Mouse (Mus musculus) CH12.LX (cell line): Measurements from ENCODE around the gene Nop2. TPM values are rescaled to one million over a fixed set of nuclear protein-coding genes. Genes with fewer than 3 reads are reported as not detected.

Experiments used
- DNase-seq: peaks from one replicate; pipeline ENCODE4 v3.0.0-alpha.2; 2013; ENCODE audit errors: extremely low read depth
- H3K27ac ChIP-seq: 2 replicates; pipeline ENCODE4 v1.5.1; 2012; ENCODE audit warnings: low read depth, mild to moderate bottlenecking, control low read depth, moderate library complexity; ENCODE audit not compliant: insufficient read depth
- H3K27me3 ChIP-seq: replicated peaks from 2 replicates; pipeline ENCODE3; 2012; ENCODE audit warnings: inconsistent platforms
- H3K36me3 ChIP-seq, 2 experiments: replicated peaks in 1 of 2; 2 replicates each; pipeline versions ENCODE3 to v1.6.1; 2012; ENCODE audit warnings: inconsistent platforms in 1 of 2, low read length in 1 of 2, mild to moderate bottlenecking in 1 of 2, mixed read lengths in 1 of 2, moderate library complexity in 1 of 2; ENCODE audit not compliant: control insufficient read depth in 1 of 2, insufficient read depth in 1 of 2
- H3K4me1 ChIP-seq, 2 experiments: 2 replicates each; pipeline ENCODE4 v1.6.1; 2012; ENCODE audit warnings: inconsistent platforms in 1 of 2, moderate library complexity in 1 of 2; ENCODE audit not compliant: insufficient read depth in 2 of 2, control insufficient read depth in 1 of 2
- H3K4me2 ChIP-seq: 2 replicates; pipeline ENCODE4 v1.6.1; 2012; ENCODE audit warnings: low read depth, mild to moderate bottlenecking, control low read depth; ENCODE audit not compliant: poor library complexity, insufficient read depth, severe bottlenecking
- H3K4me3 ChIP-seq, 3 experiments: fragments of 150-350 bp in 1 of 3; sonication (generic) in 1 of 3; replicated peaks in 1 of 3; 2 replicates each; pipeline versions ENCODE3 to v1.5.1; 2011 to 2012; ENCODE audit warnings: low read depth in 2 of 3, low read length in 2 of 3, mild to moderate bottlenecking in 2 of 3, moderate library complexity in 2 of 3, control low read depth in 1 of 3, improper control_type of control experiment in 1 of 3, inconsistent platforms in 1 of 3, mixed read lengths in 1 of 3; ENCODE audit not compliant: poor library complexity in 1 of 3
- H3K79me2 ChIP-seq: replicated peaks from 2 replicates; pipeline ENCODE4 v1.6.1; 2012; ENCODE audit warnings: mild to moderate bottlenecking, moderate library complexity; ENCODE audit not compliant: control insufficient read depth, poor library complexity, insufficient read depth, severe bottlenecking; ENCODE audit errors: extremely low read depth
- H3K9ac ChIP-seq: 2 replicates; pipeline ENCODE4 v1.6.1; 2012; ENCODE audit warnings: low read depth, mild to moderate bottlenecking, control low read depth, moderate library complexity; ENCODE audit not compliant: insufficient read depth
- H3K9me3 ChIP-seq: replicated peaks from 2 replicates; pipeline ENCODE3; 2012; ENCODE audit warnings: low read length, inconsistent platforms, mixed read lengths
- CHD1 ChIP-seq: IDR thresholded peaks from 2 replicates; pipeline ENCODE4 v1.6.1; 2012; ENCODE audit warnings: low read depth, low read length, improper control_type of control experiment, inconsistent platforms
- CHD2 ChIP-seq: IDR thresholded peaks from 2 replicates; pipeline ENCODE4 v1.6.1; 2011; ENCODE audit warnings: low read length, improper control_type of control experiment
- CTCF ChIP-seq, 2 experiments: IDR thresholded peaks in 1 of 2; conservative IDR thresholded peaks in 1 of 2; 2 replicates each; pipeline ENCODE4 v1.5.1; 2011 to 2012; ENCODE audit warnings: low read depth in 2 of 2, low read length in 2 of 2, improper control_type of control experiment in 1 of 2, inconsistent platforms in 1 of 2, mild to moderate bottlenecking in 1 of 2, moderate library complexity in 1 of 2
- E2F4 ChIP-seq: IDR thresholded peaks from 2 replicates; pipeline ENCODE4 v1.6.1; 2011; ENCODE audit warnings: low read depth, low read length, improper control_type of control experiment; ENCODE audit not compliant: insufficient replicate concordance
- ETS1 ChIP-seq: conservative IDR thresholded peaks from 2 replicates; pipeline ENCODE4 v1.6.1; 2012; ENCODE audit warnings: low read depth, mild to moderate bottlenecking, inconsistent platforms, low read length, improper control_type of control experiment, moderate library complexity
- HCFC1 ChIP-seq: IDR thresholded peaks from 2 replicates; pipeline ENCODE4 v1.6.1; 2012; ENCODE audit warnings: low read depth, mild to moderate bottlenecking, inconsistent platforms, low read length, improper control_type of control experiment
- IRF4 ChIP-seq: IDR thresholded peaks from 2 replicates; pipeline ENCODE4 v1.6.1; 2014; ENCODE audit warnings: low read depth, mild to moderate bottlenecking, inconsistent platforms, low read length, improper control_type of control experiment
- KAT2A ChIP-seq: IDR thresholded peaks from 2 replicates; pipeline ENCODE4 v1.6.1; 2012; ENCODE audit warnings: low read length, improper control_type of control experiment, inconsistent platforms; ENCODE audit not compliant: insufficient replicate concordance
- MAFK ChIP-seq: IDR thresholded peaks from 2 replicates; pipeline ENCODE4 v1.6.1; 2011; ENCODE audit warnings: low read length, improper control_type of control experiment; ENCODE audit not compliant: insufficient replicate concordance
- MAX ChIP-seq: IDR thresholded peaks from 2 replicates; pipeline ENCODE4 v1.6.1; 2011; ENCODE audit warnings: low read length, improper control_type of control experiment
- MAZ ChIP-seq: IDR thresholded peaks from 2 replicates; pipeline ENCODE4 v1.6.1; 2012; ENCODE audit warnings: low read depth, mild to moderate bottlenecking, inconsistent platforms, low read length, improper control_type of control experiment, moderate library complexity
- MXI1 ChIP-seq: IDR thresholded peaks from 2 replicates; pipeline ENCODE4 v1.6.1; 2011; ENCODE audit warnings: mild to moderate bottlenecking, low read depth, low read length, improper control_type of control experiment
- MYC ChIP-seq: IDR thresholded peaks from 2 replicates; pipeline ENCODE4 v1.6.1; 2011; ENCODE audit warnings: low read depth, mild to moderate bottlenecking, improper control_type of control experiment, low read length
- NELFE ChIP-seq: IDR thresholded peaks from 2 replicates; pipeline ENCODE4 v1.6.1; 2011; ENCODE audit warnings: low read depth, low read length, improper control_type of control experiment
- NRF1 ChIP-seq: IDR thresholded peaks from 2 replicates; pipeline ENCODE4 v1.6.1; 2014; ENCODE audit warnings: low read depth, mild to moderate bottlenecking, inconsistent platforms, low read length, improper control_type of control experiment, moderate library complexity
- POLR2A ChIP-seq: IDR thresholded peaks from 2 replicates; pipeline ENCODE4 v1.6.1; 2011; ENCODE audit warnings: low read depth, mild to moderate bottlenecking, improper control_type of control experiment, low read length
- POLR2AphosphoS2 ChIP-seq: IDR thresholded peaks from 2 replicates; pipeline ENCODE4 v1.6.1; 2011; ENCODE audit warnings: low read depth, low read length, improper control_type of control experiment
- RAD21 ChIP-seq: IDR thresholded peaks from 2 replicates; pipeline ENCODE4 v1.6.1; 2011; ENCODE audit warnings: low read depth, mild to moderate bottlenecking, low read length, improper control_type of control experiment, moderate library complexity
- SIN3A ChIP-seq: IDR thresholded peaks from 2 replicates; pipeline ENCODE4 v1.6.1; 2012; ENCODE audit warnings: low read length, improper control_type of control experiment, inconsistent platforms
- SMC3 ChIP-seq: IDR thresholded peaks from 2 replicates; pipeline ENCODE4 v1.6.1; 2011; ENCODE audit warnings: low read depth, low read length, improper control_type of control experiment
- TBP ChIP-seq: conservative IDR thresholded peaks from 2 replicates; pipeline ENCODE4 v1.6.1; 2011; ENCODE audit warnings: low read depth, low read length, improper control_type of control experiment
- TCF12 ChIP-seq: IDR thresholded peaks from 2 replicates; pipeline ENCODE4 v1.6.1; 2014; ENCODE audit warnings: low read depth, mild to moderate bottlenecking, inconsistent platforms, low read length, improper control_type of control experiment
- USF1 ChIP-seq: IDR thresholded peaks from 2 replicates; pipeline ENCODE4 v1.6.1; 2014; ENCODE audit warnings: low read depth, mild to moderate bottlenecking, inconsistent platforms, low read length, improper control_type of control experiment
- ZC3H11A ChIP-seq: IDR thresholded peaks from 2 replicates; pipeline ENCODE4 v1.6.1; 2012; ENCODE audit warnings: low read depth, mild to moderate bottlenecking, inconsistent platforms, low read length, improper control_type of control experiment
- ZKSCAN1 ChIP-seq: IDR thresholded peaks from 2 replicates; pipeline ENCODE4 v1.6.1; 2012; ENCODE audit warnings: low read depth, inconsistent platforms, low read length, improper control_type of control experiment, borderline replicate concordance
- ZMIZ1 ChIP-seq: IDR thresholded peaks from 2 replicates; pipeline ENCODE4 v1.6.1; 2012; ENCODE audit warnings: low read depth, mild to moderate bottlenecking, inconsistent platforms, low read length, improper control_type of control experiment
- dilution Hi-C: fragments of 300-500 bp; cut with MboI; formaldehyde crosslinking; loops from 2 replicates; pipeline ENCODE4 v1.14.3; 2020; ENCODE audit warnings: low sequenced_read_pairs; ENCODE audit not compliant: extremely low pct_unique_long_range_greater_than_20kb, extremely low pct_ligation_motif_present
- in situ Hi-C: fragments of 300-500 bp; cut with MboI; formaldehyde crosslinking; loops from 3 replicates; pipeline ENCODE4 v1.14.3; 2019; ENCODE audit warnings: low sequenced_read_pairs, low pct_ligation_motif_present, low pct_unique_long_range_greater_than_20kb, mixed read lengths
- polyA plus RNA-seq: library from polyadenylated mRNA; unstranded; fragments of >175 nt; gene quantifications from 2 replicates; pipeline ENCODE4 v1.2.1, GENCODE M21; 2012; ENCODE audit warnings: low read depth; ENCODE audit not compliant: insufficient read length
- total RNA-seq, 2 experiments: library from RNA; depleted of rRNA; stranded (reverse); fragments of 300-350 nt in 1 of 2; fragments of >200 nt in 1 of 2; gene quantifications; 2 replicates each; pipeline ENCODE4 v1.2.3; 2012 to 2014

Gene Nop2
- total and polyA plus RNA-seq, 3 experiments = 128 to 175 (median 154) TPM

DNA sequence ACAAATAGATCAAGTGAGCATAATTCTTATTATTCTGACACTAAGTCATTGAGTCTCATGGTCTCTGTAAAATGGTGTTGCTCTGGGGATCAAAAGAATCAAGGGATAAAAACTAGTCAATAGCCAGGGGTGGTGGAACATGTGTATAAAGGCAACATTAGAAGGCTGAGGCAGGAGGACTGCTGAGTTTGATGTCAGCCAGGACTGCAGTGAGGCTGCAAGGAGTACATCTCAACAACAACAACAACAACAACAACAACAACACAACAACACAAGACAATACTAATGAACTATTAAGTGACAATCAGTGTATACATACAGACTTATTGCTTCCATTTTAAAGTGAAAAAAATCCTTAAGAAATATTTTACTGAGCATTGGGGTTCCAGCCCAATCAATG is 59.1 kb downstream of the Nop2 start:
- H3K27me3 ChIP-seq = no peaks in the 10 kb centered on the region
- peaks cover 39% of the 10 kb centered on the region for H3K79me2 ChIP-seq
- dilution Hi-C loops = no loop called here
- peak overlapping the region; percentile 69 for H3K4me2 ChIP-seq
- H3K27ac ChIP-seq = no peak overlapping the region
- H3K4me1 ChIP-seq = peaks cover 0 to 21% of the 10 kb centered on the region in 2 experiments; a peak in 2 of 4 replicates
- H3K36me3 ChIP-seq = peaks cover 37 to 56% of the 10 kb centered on the region in 2 experiments
- in situ Hi-C loops = no loop called here
- TF ChIP-seq CTCF (conservative IDR thresholded peaks at IDR 0.05 in 1 of 2, IDR thresholded peaks at IDR 0.05 in 1 of 2; ENCODE audit: low read depth in 2 of 2, low read length in 2 of 2) (no peak), ZC3H11A (no peak), CHD2 (no peak), MAZ (no peak), USF1 (no peak), CHD1 (no peak), ZMIZ1 (no peak), MXI1 (no peak), SMC3 (no peak), MAFK (no peak), HCFC1 (no peak)
- TF ChIP-seq, all 38 proteins: peak for 0
- no peak for DNase-seq
- peak overlapping the region; percentile 81 to 100 (median 87) for H3K4me3 ChIP-seq
- no peaks in the 10 kb centered on the region for H3K9me3 ChIP-seq
- H3K9ac ChIP-seq = peak overlapping the region; percentile 63

DNA sequence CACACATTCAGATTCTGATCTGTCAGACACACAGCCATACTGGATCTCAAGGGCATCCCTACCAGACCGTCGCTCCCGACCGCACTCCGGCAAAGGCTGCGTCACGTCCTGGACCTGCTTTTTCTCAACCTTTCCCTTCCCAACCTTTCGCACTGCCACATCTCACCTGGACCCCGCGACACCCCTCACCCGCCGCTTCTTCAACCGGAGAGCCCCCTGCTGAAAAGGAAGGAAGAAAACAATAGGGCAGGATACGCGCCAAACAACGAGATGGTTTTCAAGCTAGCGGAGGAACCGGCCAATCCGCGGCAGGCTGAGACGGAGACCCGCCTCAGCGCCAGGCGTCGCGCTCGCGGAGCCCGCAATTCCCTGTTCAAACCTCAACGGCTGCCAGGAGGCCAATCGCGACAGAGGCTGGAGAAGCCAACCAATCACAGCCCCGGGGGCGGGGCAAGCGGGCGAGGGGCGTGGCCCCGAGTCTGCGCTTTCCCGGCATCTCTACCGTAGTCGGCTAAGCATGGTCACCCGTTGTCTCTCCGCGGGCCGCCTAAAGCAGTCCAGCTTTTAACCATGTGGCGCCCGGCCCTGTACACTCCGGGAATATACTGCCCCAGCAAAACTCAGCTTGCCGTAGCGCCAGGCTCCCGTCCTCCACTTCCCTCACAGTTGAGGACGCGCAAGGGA is 59.8 kb downstream of the Nop2 start, which contains the start of the genes Ncapd2 and Mrpl51:
Gene Ncapd2 (minus strand): TSS at position 370 of the 684 bp plus-strand sequence.
Gene Mrpl51 (plus strand): TSS at position 470 of the 684 bp plus-strand sequence.
- dilution Hi-C loops = no loop called here
- Histone ChIP-seq H3K79me2 (peaks cover 39% of the 10 kb centered on the region), H3K4me3 (peak within 1 kb of the TSS; percentile 87 to 100 (median 95)), H3K27ac (peak within 1 kb of the TSS; percentile 97), H3K4me1 (peaks cover 0 to 21% of the 10 kb centered on the region in 2 experiments; a peak in 2 of 4 replicates), H3K36me3 (peaks cover 31 to 52% of the 10 kb centered on the region in 2 experiments), H3K9me3 (no peaks in the 10 kb centered on the region), H3K9ac (peak within 1 kb of the TSS; percentile 93), H3K4me2 (peak within 1 kb of the TSS; percentile 96), H3K27me3 (no peaks in the 10 kb centered on the region)
- DNase-seq = peak; percentile 97
- in situ Hi-C loops = no loop called here
- no peak for TF ChIP-seq ZKSCAN1
- 0 out of 2 replicates have a peak, but pooled peaks have one; percentile 66 for TF ChIP-seq KAT2A
- TF ChIP-seq MYC = peak; percentile 85
- TF ChIP-seq MAX = peak; percentile 54
- no peak for TF ChIP-seq RAD21
- peak; percentile 76 for TF ChIP-seq NRF1
- peak; percentile 90; the same call in 1 of the 2 replicates for TF ChIP-seq E2F4
- TF ChIP-seq CTCF (conservative IDR thresholded peaks at IDR 0.05 in 1 of 2, IDR thresholded peaks at IDR 0.05 in 1 of 2; ENCODE audit: low read depth in 2 of 2, low read length in 2 of 2) = no peak
- TF ChIP-seq TBP = no peak; the same call in 1 of the 2 replicates
- TF ChIP-seq ZC3H11A = no peak
- peak; percentile 92 for TF ChIP-seq POLR2A
- TF ChIP-seq NELFE = peak; percentile 66
- peak; percentile 89 for TF ChIP-seq POLR2AphosphoS2
- no peak for TF ChIP-seq ETS1
- TF ChIP-seq CHD1 = peak; percentile 85; the same call in 1 of the 2 replicates
- peak; percentile 85 for TF ChIP-seq SIN3A
- TF ChIP-seq MXI1 = peak; percentile 83
- peak; percentile 50 for TF ChIP-seq IRF4
- no peak for TF ChIP-seq TCF12
- peak; percentile 86 for TF ChIP-seq CHD2
